Mouse (Mus musculus): ENCODE data around the gene Pum1. TPM values are rescaled to one million over a fixed set of nuclear protein-coding genes. Genes with fewer than 3 reads are reported as not detected.

Pum1 gene
- polyA plus RNA-seq, 1 experiment = 26.2 TPM

DNA sequence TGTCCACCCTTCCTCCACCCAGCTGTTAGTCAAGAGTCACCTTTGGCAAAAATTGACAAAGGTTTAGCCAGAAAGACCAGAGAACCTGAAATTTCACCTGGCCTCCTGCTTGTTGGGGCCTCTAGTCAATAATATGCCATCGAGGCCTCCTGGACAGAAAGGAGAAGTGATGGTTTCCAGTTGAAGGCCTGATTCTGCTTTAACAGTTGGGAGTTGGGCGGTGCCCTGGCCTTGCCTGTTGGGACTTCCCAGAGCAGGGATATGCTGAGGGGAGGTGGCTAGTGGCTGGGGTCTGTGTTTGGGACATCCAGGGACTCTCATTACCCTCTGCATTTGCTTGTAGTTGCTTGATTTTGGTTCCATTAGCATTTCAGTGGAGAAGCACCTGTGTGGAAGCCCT is 119.4 kb downstream of the Pum1 start:
- Histone ChIP-seq H3ac (ENCODE audit: control insufficient read depth, insufficient read length, low read depth) (no peak overlapping the region), H3K79me2 (ENCODE audit: control insufficient read depth, insufficient read depth) (no peaks in the 10 kb centered on the region), H3K79me3 (ENCODE audit: low read depth) (no peaks in the 10 kb centered on the region), H3K36me3 (ENCODE audit: control insufficient read depth, insufficient read depth) (peaks cover 31% of the 10 kb centered on the region), H3K27me3 (ENCODE audit: control insufficient read depth, insufficient read depth, insufficient read length) (no peaks in the 10 kb centered on the region), H3K4me3 (ENCODE audit: insufficient read depth, poor library complexity, severe bottlenecking) (no peak overlapping the region)
- TF ChIP-seq FOSL1 (IDR thresholded peaks at IDR 0.05; ENCODE audit: insufficient read depth, low read length, poor library complexity, severe bottlenecking) = no peak
- TF ChIP-seq USF1 (IDR thresholded peaks at IDR 0.05; ENCODE audit: low read depth) = no peak
- TF ChIP-seq CTCF (IDR thresholded peaks at IDR 0.05; ENCODE audit: control insufficient read depth, insufficient read depth, insufficient read length) = no peak
- TF ChIP-seq MAX (IDR thresholded peaks at IDR 0.05) = no peak
- TF ChIP-seq MYOG (IDR thresholded peaks at IDR 0.05; ENCODE audit: control insufficient read depth, extremely low read depth, insufficient read length) = no peak
- TF ChIP-seq MYOD1 (IDR thresholded peaks at IDR 0.05; ENCODE audit: control insufficient read depth, insufficient read length, low read depth) = no peak
- TF ChIP-seq CEBPB (IDR thresholded peaks at IDR 0.05; ENCODE audit: low read depth) = no peak

DNA sequence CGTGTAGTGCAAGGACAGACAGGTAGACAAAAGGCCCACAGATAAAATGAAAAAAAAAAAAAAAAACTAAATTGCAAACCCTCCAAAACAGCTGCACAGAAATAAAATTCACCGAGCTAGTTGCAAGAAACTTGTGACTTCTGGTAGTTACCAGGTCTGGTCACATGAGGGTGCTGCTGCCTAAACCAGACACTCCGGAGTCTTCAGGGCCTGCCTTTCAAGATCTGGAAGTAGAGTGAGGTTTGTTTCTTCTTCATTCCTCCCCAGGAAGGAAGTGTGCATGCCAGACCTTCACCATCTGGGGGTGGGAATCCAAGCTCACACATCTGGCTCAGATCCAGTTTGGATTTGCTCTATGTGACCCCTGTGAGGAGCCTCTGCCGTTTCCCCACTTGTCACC is 121.6 kb downstream of the Pum1 start:
- H3K36me3 ChIP-seq (ENCODE audit: control insufficient read depth, insufficient read depth) = peaks cover 20% of the 10 kb centered on the region
- no peaks in the 10 kb centered on the region for H3K79me2 ChIP-seq (ENCODE audit: control insufficient read depth, insufficient read depth)
- TF ChIP-seq FOSL1 (IDR thresholded peaks at IDR 0.05; ENCODE audit: insufficient read depth, low read length, poor library complexity, severe bottlenecking) (no peak), MYOD1 (IDR thresholded peaks at IDR 0.05; ENCODE audit: control insufficient read depth, insufficient read length, low read depth) (no peak), CEBPB (IDR thresholded peaks at IDR 0.05; ENCODE audit: low read depth) (no peak), USF1 (IDR thresholded peaks at IDR 0.05; ENCODE audit: low read depth) (peak; percentile 21)
- no peaks in the 10 kb centered on the region for H3K79me3 ChIP-seq (ENCODE audit: low read depth)
- no peak overlapping the region for H3K4me3 ChIP-seq (ENCODE audit: insufficient read depth, poor library complexity, severe bottlenecking)
- no peaks in the 10 kb centered on the region for H3K27me3 ChIP-seq (ENCODE audit: control insufficient read depth, insufficient read depth, insufficient read length)
- H3ac ChIP-seq (ENCODE audit: control insufficient read depth, insufficient read length, low read depth) = no peak overlapping the region

DNA sequence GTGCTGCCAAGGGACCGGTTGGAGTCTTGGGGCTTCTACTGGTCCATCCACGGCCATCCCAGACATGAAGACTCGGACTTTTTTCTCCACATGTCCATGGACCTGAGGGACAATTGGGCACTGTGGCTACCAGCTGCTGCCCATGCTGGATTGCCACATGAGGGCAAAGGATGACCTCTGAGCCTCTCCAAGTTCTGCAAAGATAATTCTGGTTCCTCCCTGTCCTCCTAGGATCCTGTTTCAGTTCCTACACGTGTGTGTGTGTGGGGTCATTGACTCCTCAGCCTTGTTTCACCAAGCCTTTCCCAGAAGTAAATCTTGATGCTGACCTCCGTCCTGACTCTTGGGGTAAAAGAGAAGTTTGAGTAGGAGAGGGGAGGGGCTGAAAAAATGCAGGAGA is 124.4 kb downstream of the Pum1 start:
- TF ChIP-seq FOSL1 (IDR thresholded peaks at IDR 0.05; ENCODE audit: insufficient read depth, low read length, poor library complexity, severe bottlenecking) (no peak), MAX (IDR thresholded peaks at IDR 0.05) (no peak), USF1 (IDR thresholded peaks at IDR 0.05; ENCODE audit: low read depth) (no peak), MYOG (IDR thresholded peaks at IDR 0.05; ENCODE audit: control insufficient read depth, extremely low read depth, insufficient read length) (no peak), CTCF (IDR thresholded peaks at IDR 0.05; ENCODE audit: control insufficient read depth, insufficient read depth, insufficient read length) (no peak), CEBPB (IDR thresholded peaks at IDR 0.05; ENCODE audit: low read depth) (no peak), MYOD1 (IDR thresholded peaks at IDR 0.05; ENCODE audit: control insufficient read depth, insufficient read length, low read depth) (no peak)
- Histone ChIP-seq H3K27me3 (ENCODE audit: control insufficient read depth, insufficient read depth, insufficient read length) (no peaks in the 10 kb centered on the region), H3K36me3 (ENCODE audit: control insufficient read depth, insufficient read depth) (no peaks in the 10 kb centered on the region), H3ac (ENCODE audit: control insufficient read depth, insufficient read length, low read depth) (no peak overlapping the region), H3K79me2 (ENCODE audit: control insufficient read depth, insufficient read depth) (no peaks in the 10 kb centered on the region), H3K4me3 (ENCODE audit: insufficient read depth, poor library complexity, severe bottlenecking) (no peak overlapping the region), H3K79me3 (ENCODE audit: low read depth) (no peaks in the 10 kb centered on the region)

DNA sequence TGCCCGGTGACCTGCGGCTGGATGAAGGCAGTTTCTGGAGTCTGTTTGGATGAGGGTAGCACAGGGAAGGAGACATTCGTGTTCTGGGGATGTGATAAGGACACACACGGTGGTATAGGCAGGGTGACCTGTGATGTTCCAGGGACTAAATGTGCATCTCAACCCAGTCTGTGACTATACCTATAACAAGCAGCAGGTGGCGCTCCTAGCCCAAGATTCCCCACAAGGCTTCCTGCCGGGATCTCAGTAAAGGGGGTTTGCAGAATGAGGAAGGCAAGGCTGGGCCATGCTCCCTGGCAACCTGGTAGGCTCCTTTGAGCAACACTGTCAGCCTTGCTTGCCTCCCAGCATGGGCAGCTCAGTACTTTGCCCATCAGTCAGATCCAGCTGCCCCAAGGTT is 127.1 kb downstream of the Pum1 start:
- H3ac ChIP-seq (ENCODE audit: control insufficient read depth, insufficient read length, low read depth) = no peak overlapping the region
- no peaks in the 10 kb centered on the region for H3K27me3 ChIP-seq (ENCODE audit: control insufficient read depth, insufficient read depth, insufficient read length)
- no peak overlapping the region for H3K4me3 ChIP-seq (ENCODE audit: insufficient read depth, poor library complexity, severe bottlenecking)
- H3K79me3 ChIP-seq (ENCODE audit: low read depth) = peaks cover 4% of the 10 kb centered on the region
- peaks cover 22% of the 10 kb centered on the region for H3K79me2 ChIP-seq (ENCODE audit: control insufficient read depth, insufficient read depth)
- TF ChIP-seq MAX (IDR thresholded peaks at IDR 0.05) (peak; percentile 13), CEBPB (IDR thresholded peaks at IDR 0.05; ENCODE audit: low read depth) (no peak), CTCF (IDR thresholded peaks at IDR 0.05; ENCODE audit: control insufficient read depth, insufficient read depth, insufficient read length) (peak; percentile 69)
- no peaks in the 10 kb centered on the region for H3K36me3 ChIP-seq (ENCODE audit: control insufficient read depth, insufficient read depth)

DNA sequence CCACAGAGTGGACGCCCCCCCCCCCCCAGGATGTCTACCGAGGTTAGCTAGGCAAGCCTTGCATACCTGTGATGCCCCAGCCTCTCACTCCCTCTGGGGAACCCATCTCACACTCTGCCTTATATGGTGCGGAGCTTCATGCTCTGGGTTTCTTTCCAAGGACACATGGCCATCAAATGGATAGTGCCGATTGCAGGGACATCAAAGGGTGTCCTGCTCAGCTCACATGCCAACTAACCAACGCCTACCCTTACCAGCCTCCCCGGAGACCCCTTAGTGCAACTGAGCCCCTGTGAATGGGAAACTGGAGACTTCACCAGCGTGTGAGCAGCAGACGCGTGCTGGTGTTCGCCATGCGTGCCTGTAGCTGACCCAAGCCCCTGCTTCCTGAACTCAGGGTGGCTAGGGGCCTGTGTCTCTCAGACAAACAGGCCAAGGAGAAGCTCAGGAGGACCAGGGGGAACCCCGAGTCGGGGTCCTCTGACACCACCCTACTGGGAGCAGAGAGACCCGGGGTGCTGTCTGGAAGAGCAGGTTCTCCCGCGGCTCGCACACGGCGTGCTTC is 128.8 kb downstream of the Pum1 start:
- Histone ChIP-seq H3K27me3 (ENCODE audit: control insufficient read depth, insufficient read depth, insufficient read length) (no peaks in the 10 kb centered on the region), H3ac (ENCODE audit: control insufficient read depth, insufficient read length, low read depth) (no peak overlapping the region), H3K4me3 (ENCODE audit: insufficient read depth, poor library complexity, severe bottlenecking) (no peak overlapping the region), H3K36me3 (ENCODE audit: control insufficient read depth, insufficient read depth) (no peaks in the 10 kb centered on the region), H3K79me2 (ENCODE audit: control insufficient read depth, insufficient read depth) (peaks cover 38% of the 10 kb centered on the region), H3K79me3 (ENCODE audit: low read depth) (peaks cover 6% of the 10 kb centered on the region)
- TF ChIP-seq CEBPB (IDR thresholded peaks at IDR 0.05; ENCODE audit: low read depth) (no peak), MYOG (IDR thresholded peaks at IDR 0.05; ENCODE audit: control insufficient read depth, extremely low read depth, insufficient read length) (no peak), CTCF (IDR thresholded peaks at IDR 0.05; ENCODE audit: control insufficient read depth, insufficient read depth, insufficient read length) (no peak), FOSL1 (IDR thresholded peaks at IDR 0.05; ENCODE audit: insufficient read depth, low read length, poor library complexity, severe bottlenecking) (no peak), MYOD1 (IDR thresholded peaks at IDR 0.05; ENCODE audit: control insufficient read depth, insufficient read length, low read depth) (no peak)

DNA sequence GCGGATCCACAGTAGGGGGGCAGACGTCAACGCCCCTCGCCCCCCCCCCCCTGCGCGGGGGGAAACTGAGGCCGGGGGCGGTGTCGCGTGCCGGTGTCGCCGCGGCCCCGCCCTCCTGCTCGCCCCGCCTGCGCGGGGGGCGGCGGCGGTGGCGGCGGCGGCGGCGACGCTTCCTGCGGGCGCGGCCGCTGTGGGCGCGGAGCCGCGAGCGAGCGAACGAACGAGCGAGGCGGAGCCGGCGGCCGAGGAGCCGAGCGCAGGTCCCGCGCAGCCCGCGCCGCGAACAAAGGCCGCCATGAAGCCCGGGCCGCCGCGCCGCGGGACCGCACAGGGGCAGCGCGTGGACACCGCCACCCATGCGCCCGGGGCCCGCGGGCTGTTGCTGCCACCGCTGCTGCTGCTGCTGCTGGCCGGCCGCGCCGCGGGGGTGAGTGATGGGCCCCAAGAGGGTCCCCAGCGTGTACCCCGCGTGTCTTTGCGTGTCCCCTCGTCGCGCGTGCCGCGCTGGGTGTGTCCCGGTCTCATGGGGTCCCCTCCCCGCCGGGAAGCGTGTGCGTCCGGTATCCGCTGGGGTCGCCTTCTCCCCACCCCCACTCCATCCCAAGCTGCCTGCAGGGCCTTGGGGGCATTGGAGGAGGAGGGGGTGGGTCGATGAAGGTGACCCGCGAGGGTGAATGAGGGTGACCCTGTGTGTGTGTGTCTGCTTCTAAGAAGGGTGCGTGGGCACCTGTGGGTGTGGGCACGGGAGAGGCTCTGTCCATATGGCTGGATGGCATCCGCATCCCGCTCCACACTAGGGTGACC is 129.5 kb downstream of the Pum1 start, which contains the start of gene Sdc3:
Gene Sdc3, plus strand, starts transcription at position 162 of the 804 bp plus-strand sequence.
- peak within 1 kb of the TSS; percentile 51 for H3K4me3 ChIP-seq (ENCODE audit: insufficient read depth, poor library complexity, severe bottlenecking)
- H3ac ChIP-seq (ENCODE audit: control insufficient read depth, insufficient read length, low read depth) = peak within 1 kb of the TSS; percentile 91
- no peaks in the 10 kb centered on the region for H3K27me3 ChIP-seq (ENCODE audit: control insufficient read depth, insufficient read depth, insufficient read length)
- no peaks in the 10 kb centered on the region for H3K36me3 ChIP-seq (ENCODE audit: control insufficient read depth, insufficient read depth)
- no peak for TF ChIP-seq CEBPB (IDR thresholded peaks at IDR 0.05; ENCODE audit: low read depth)
- TF ChIP-seq FOSL1 (IDR thresholded peaks at IDR 0.05; ENCODE audit: insufficient read depth, low read length, poor library complexity, severe bottlenecking) = no peak
- TF ChIP-seq MYOD1 (IDR thresholded peaks at IDR 0.05; ENCODE audit: control insufficient read depth, insufficient read length, low read depth) = no peak
- TF ChIP-seq MYOG (IDR thresholded peaks at IDR 0.05; ENCODE audit: control insufficient read depth, extremely low read depth, insufficient read length) = no peak
- TF ChIP-seq CTCF (IDR thresholded peaks at IDR 0.05; ENCODE audit: control insufficient read depth, insufficient read depth, insufficient read length) = no peak
- TF ChIP-seq USF1 (IDR thresholded peaks at IDR 0.05; ENCODE audit: low read depth) = no peak
- TF ChIP-seq MAX (IDR thresholded peaks at IDR 0.05) = no peak
- H3K79me3 ChIP-seq (ENCODE audit: low read depth) = peaks cover 6% of the 10 kb centered on the region
- H3K79me2 ChIP-seq (ENCODE audit: control insufficient read depth, insufficient read depth) = peaks cover 42% of the 10 kb centered on the region

Measured in C2C12 (cell line).